Mouse (Mus musculus) forebrain, embryonic 11.5 days (tissue): ENCODE data around the gene Rtel1. TPM values are rescaled to one million over a fixed set of nuclear protein-coding genes. Genes with fewer than 3 reads are reported as not detected.

Source experiments
- ATAC-seq: fragments of 200-750 bp; cut with Nextera tagmentation; replicated peaks from 2 replicates; pipeline ENCODE4 v1.8.0; 2017; ENCODE audit warnings: moderate TSS enrichment; ENCODE audit not compliant: low FRiP score
- DNase-seq: peaks from one replicate; pipeline ENCODE4 v3.0.0-alpha.2; 2017; ENCODE audit warnings: low spot score
- H3K27ac ChIP-seq: fragments of 300-500 bp; sonication (generic); 2 replicates; pipeline ENCODE4 v1.5.1; 2014; ENCODE audit warnings: low read depth, low read length
- H3K27me3 ChIP-seq: fragments of 300-500 bp; sonication (generic); 2 replicates; pipeline ENCODE4 v1.6.1; 2014; ENCODE audit warnings: mild to moderate bottlenecking, low read length, mixed read lengths; ENCODE audit not compliant: control insufficient read depth, insufficient read depth
- H3K36me3 ChIP-seq: fragments of 300-500 bp; sonication (generic); 2 replicates; pipeline ENCODE4 v1.6.1; 2014; ENCODE audit warnings: mild to moderate bottlenecking, low read length, moderate library complexity, mixed read lengths; ENCODE audit not compliant: control insufficient read depth, insufficient read depth
- H3K4me1 ChIP-seq: fragments of 300-500 bp; sonication (generic); replicated peaks from 2 replicates; pipeline ENCODE4 v1.6.1; 2014; ENCODE audit warnings: low read length, mixed read lengths; ENCODE audit not compliant: control insufficient read depth, insufficient read depth
- H3K4me2 ChIP-seq: fragments of 300-500 bp; sonication (generic); 2 replicates; pipeline ENCODE4 v1.6.1; 2014; ENCODE audit warnings: low read depth, mild to moderate bottlenecking, low read length, moderate library complexity, mixed read lengths; ENCODE audit not compliant: severe bottlenecking
- H3K4me3 ChIP-seq: fragments of 300-500 bp; sonication (generic); 2 replicates; pipeline ENCODE4 v1.5.1; 2014; ENCODE audit warnings: low read depth, low read length
- H3K9ac ChIP-seq: fragments of 300-500 bp; sonication (generic); 2 replicates; pipeline ENCODE4 v1.6.1; 2014; ENCODE audit warnings: low read length
- H3K9me3 ChIP-seq: fragments of 300-500 bp; sonication (generic); 2 replicates; pipeline ENCODE4 v1.6.1; 2016; ENCODE audit warnings: low read length, mixed read lengths; ENCODE audit not compliant: control insufficient read depth
- WGBS: fragments of 180-500 bp; shearing (Covaris S2); extraction: QIAGEN DNeasy Blood & Tissue Kit; methylation state at CpG from one replicate; pipeline ENCODE4 v1.1.7; 2014; 5-methylcytosine and 5-hydroxymethylcytosine counted together
- polyA plus RNA-seq: library from polyadenylated mRNA; unstranded; fragments of >200 nt; fragmentation: Nextera tagmentation; extraction: Ambion mirVana; gene quantifications from 2 replicates; pipeline ENCODE4 v1.2.1, GENCODE M21; 2014

Gene Rtel1
- polyA plus RNA-seq, 1 experiment from 2014 or later: 68.3 TPM

DNA sequence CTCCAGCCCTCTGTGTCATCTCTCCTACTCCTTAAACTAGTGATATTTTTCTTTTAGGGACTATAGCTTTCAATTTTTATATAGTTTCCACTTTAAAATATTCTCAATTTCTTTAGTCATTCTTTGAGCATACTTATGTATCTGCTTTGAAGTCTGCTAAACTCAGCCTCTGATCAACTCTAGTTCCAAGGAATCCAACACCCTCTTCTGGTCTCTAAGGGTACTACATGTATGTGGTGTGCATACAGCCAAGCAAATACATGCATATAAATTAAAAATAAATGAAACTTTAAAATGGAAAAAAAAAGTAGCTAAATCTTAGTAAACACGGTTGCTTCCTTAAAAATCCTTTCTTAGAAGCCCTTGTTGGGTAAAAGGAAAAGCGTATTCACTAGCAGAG, 56.2 kb downstream of the Rtel1 start:
- 94% methylated on average over 2 of the region's 2 CpGs for WGBS
- Histone ChIP-seq H3K9ac (no peak overlapping the region), H3K36me3 (peaks cover 4% of the 10 kb centered on the region), H3K4me1 (no peaks in the 10 kb centered on the region), H3K4me2 (no peak overlapping the region), H3K27ac (no peak overlapping the region), H3K9me3 (no peaks in the 10 kb centered on the region), H3K4me3 (no peak overlapping the region), H3K27me3 (no peaks in the 10 kb centered on the region)
- no peak for ATAC-seq
- DNase-seq: no peak

DNA sequence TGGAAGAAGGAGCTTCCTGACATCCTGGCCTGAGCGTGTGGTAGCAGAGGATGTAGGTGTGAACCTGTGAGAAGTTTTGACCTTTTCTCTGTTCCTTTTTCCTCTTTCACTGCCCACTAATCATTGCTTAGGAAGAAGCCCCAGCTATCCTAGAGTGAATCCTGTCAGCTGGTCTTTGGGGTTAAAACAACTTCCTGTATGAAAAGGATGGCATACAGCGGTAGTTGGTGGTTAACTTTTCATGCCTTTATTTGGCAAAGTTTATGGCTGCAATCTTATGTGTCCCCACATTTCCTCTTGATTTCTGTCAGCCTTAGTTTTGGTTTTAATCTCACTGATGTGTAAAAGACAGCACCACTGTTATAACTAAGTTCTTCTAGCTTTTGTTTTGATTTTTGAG, 57.7 kb downstream of the Rtel1 start:
- no peak for ATAC-seq
- H3K27ac ChIP-seq: no peak overlapping the region
- 86% methylated on average over 2 of the region's 2 CpGs for WGBS
- H3K36me3 ChIP-seq: peaks cover 4% of the 10 kb centered on the region
- no peak overlapping the region for H3K4me3 ChIP-seq
- no peak overlapping the region for H3K9ac ChIP-seq
- no peaks in the 10 kb centered on the region for H3K9me3 ChIP-seq
- H3K4me2 ChIP-seq: no peak overlapping the region
- DNase-seq: no peak
- no peaks in the 10 kb centered on the region for H3K4me1 ChIP-seq
- H3K27me3 ChIP-seq: no peaks in the 10 kb centered on the region

DNA sequence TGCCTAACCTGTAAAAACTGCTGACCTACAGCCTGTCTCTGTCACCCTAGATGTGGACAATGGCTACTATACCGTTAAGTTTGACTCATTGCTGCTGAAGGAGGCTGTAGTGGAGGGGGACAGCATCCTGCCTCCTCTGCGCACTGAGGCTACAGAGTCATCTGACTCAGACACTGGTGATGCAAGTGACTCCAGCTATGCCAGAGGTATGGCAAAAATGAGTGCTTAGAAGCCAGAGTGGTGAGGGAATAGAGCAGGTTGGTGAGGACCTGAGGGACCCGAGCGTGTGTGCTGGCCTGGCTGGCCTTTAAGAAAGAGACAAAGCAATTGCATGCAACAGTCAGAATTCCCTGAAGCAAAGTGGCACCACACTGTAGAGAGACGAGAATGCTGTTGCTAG, 59.2 kb downstream of the Rtel1 start:
- WGBS: 96% methylated on average over 5 of the region's 5 CpGs
- H3K9ac ChIP-seq: no peak overlapping the region
- no peaks in the 10 kb centered on the region for H3K4me1 ChIP-seq
- H3K36me3 ChIP-seq: peaks cover 8% of the 10 kb centered on the region
- H3K27me3 ChIP-seq: no peaks in the 10 kb centered on the region
- no peak overlapping the region for H3K4me2 ChIP-seq
- H3K9me3 ChIP-seq: no peaks in the 10 kb centered on the region
- H3K4me3 ChIP-seq: no peak overlapping the region
- ATAC-seq: no peak
- no peak for DNase-seq
- no peak overlapping the region for H3K27ac ChIP-seq

DNA sequence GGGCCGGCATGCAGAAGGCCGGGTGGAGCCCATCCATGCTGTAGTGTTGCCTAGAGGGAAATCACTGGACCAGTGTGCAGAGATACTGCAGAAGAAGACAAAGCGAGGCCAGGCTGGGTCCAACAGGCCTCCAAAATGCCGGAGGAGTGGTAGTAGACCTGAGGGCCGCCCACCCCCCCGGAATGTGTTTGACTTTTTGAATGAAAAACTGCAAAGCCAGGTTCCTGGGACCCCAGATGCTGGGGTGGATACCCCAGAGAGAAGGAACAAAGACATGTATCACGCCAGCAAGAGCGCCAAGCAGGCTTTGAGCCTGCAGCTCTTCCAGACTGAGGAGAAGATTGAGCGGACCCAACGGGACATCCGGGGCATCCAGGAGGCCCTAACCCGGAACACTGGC, 60.2 kb downstream of the Rtel1 start, which contains the start of gene Lime1:
Gene Lime1, plus strand, starts transcription at position 301 of the 400 bp plus-strand sequence.
- ATAC-seq (no peak), DNase-seq (no peak)
- Histone ChIP-seq H3K9ac (no peak within 1 kb of the TSS), H3K9me3 (no peaks in the 10 kb centered on the region), H3K36me3 (peaks cover 8% of the 10 kb centered on the region), H3K27me3 (no peaks in the 10 kb centered on the region), H3K27ac (no peak within 1 kb of the TSS), H3K4me2 (no peak within 1 kb of the TSS), H3K4me1 (no peaks in the 10 kb centered on the region), H3K4me3 (no peak within 1 kb of the TSS)
- WGBS: 93% methylated on average over 12 of the region's 12 CpGs

DNA sequence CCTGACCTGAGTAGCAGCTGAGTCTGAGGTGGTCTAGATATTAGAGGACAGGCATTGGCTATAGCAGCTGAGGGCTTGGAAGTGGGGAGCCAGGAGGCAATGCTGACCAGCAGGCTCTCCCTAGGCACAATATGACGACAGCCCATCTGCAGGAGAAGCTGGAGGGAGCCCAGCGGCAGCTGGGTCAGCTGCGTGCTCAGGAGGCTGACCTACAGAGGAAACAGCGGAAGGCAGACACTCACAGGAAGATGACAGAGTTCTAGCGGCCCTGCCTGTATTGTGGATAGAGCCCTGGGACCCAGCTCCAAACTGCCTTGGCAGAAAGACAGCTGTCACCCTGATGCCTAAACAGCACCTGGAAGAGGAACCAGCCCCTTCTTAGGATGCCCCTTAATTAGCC, 60.7 kb downstream of the Rtel1 start:
- no peak overlapping the region for H3K27ac ChIP-seq
- no peak for DNase-seq
- no peaks in the 10 kb centered on the region for H3K27me3 ChIP-seq
- no peak overlapping the region for H3K9ac ChIP-seq
- no peak for ATAC-seq
- no peaks in the 10 kb centered on the region for H3K4me1 ChIP-seq
- peaks cover 8% of the 10 kb centered on the region for H3K36me3 ChIP-seq
- no peak overlapping the region for H3K4me3 ChIP-seq
- WGBS: 91% methylated on average over 5 of the region's 5 CpGs
- no peaks in the 10 kb centered on the region for H3K9me3 ChIP-seq
- H3K4me2 ChIP-seq: no peak overlapping the region

DNA sequence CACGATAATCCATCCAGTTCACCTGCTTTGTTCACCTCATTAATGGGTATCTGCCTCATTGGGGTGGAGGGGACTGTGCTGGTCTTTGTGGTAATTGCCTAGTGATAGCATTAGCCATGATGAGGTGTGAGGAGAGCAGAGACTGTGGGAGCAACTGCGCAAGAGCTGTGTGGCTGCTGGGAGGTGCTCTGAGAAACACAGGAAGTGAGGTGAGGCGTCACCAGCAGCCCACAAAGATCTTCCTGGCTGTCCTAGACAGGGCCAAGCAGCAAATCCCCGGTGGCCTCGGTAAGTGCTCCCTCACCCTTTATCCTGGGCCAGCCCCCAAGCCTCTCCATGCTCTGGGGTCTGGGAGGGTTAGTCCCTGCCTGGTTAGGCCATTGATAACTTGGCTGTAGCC, 61.6 kb downstream of the Rtel1 start:
- WGBS: 97% methylated on average over 5 of the region's 5 CpGs
- peaks cover 8% of the 10 kb centered on the region for H3K36me3 ChIP-seq
- no peak overlapping the region for H3K9ac ChIP-seq
- no peaks in the 10 kb centered on the region for H3K9me3 ChIP-seq
- no peaks in the 10 kb centered on the region for H3K27me3 ChIP-seq
- no peak overlapping the region for H3K4me2 ChIP-seq
- ATAC-seq: no peak
- DNase-seq: no peak
- H3K4me3 ChIP-seq: no peak overlapping the region
- H3K4me1 ChIP-seq: no peaks in the 10 kb centered on the region
- no peak overlapping the region for H3K27ac ChIP-seq

DNA sequence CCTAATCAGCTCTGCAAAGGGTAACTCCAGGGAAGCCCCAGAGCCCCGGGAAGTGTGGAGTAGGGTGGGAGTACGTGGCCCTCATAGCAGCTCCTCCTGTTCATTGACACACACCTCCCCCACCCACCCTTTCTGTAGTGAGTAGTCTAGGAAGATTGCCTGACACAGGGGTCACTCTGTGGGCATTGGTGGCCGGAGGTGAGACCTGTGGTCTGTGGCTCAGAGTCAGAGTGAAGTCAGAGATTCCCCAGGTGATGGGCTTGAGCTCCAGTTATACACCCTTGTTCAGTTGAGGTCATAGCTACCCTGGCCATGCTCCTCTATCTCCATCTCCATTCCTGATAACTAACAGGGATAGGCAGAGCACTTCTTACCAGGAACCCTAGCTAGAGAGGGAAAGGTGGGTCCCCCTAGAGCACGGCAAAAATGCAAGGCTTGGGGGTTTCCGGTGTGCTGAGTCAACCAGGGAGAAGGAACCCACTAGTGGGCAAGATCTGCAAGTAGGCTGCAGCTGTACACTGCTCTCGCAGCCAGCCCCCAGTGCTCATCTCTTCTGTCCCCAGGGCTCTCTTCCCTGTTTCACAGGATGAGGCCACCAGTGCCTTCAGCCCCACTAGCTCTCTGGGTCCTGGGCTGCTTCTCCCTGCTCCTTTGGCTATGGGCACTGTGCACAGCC, 62.2 kb downstream of the Rtel1 start:
- DNase-seq: no peak
- Histone ChIP-seq H3K9ac (no peak overlapping the region), H3K4me2 (no peak overlapping the region), H3K27ac (no peak overlapping the region), H3K4me1 (no peaks in the 10 kb centered on the region), H3K9me3 (no peaks in the 10 kb centered on the region), H3K36me3 (peaks cover 8% of the 10 kb centered on the region), H3K27me3 (no peaks in the 10 kb centered on the region), H3K4me3 (no peak overlapping the region)
- no peak for ATAC-seq
- 98% methylated on average over 6 of the region's 6 CpGs for WGBS

DNA sequence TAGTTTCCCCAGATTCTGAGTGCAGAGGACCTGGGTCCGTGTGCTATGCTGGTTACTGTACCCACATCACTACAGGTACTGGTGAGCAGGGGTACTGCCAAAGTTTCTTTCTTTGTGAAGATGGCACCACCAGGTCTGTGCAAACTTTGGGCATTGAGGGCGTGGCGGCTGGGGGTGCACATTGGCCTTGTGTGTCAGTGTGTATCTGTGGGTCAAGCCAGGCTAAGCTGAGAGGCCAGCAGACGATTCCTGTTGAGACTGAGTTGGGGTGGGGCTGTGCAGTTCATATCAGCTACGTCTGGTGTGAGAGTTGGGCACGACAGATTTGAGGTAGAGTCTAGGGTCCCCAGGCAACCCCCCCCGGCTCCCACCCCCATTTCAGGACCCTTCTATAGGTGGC, 64.9 kb downstream of the Rtel1 start:
- H3K9ac ChIP-seq: no peak overlapping the region
- no peaks in the 10 kb centered on the region for H3K27me3 ChIP-seq
- ATAC-seq (no peak), DNase-seq (no peak)
- peaks cover 4% of the 10 kb centered on the region for H3K36me3 ChIP-seq
- WGBS: 88% methylated on average over 7 of the region's 7 CpGs
- no peak overlapping the region for H3K27ac ChIP-seq
- H3K4me2 ChIP-seq: no peak overlapping the region
- H3K9me3 ChIP-seq: no peaks in the 10 kb centered on the region
- H3K4me1 ChIP-seq: no peaks in the 10 kb centered on the region
- no peak overlapping the region for H3K4me3 ChIP-seq

DNA sequence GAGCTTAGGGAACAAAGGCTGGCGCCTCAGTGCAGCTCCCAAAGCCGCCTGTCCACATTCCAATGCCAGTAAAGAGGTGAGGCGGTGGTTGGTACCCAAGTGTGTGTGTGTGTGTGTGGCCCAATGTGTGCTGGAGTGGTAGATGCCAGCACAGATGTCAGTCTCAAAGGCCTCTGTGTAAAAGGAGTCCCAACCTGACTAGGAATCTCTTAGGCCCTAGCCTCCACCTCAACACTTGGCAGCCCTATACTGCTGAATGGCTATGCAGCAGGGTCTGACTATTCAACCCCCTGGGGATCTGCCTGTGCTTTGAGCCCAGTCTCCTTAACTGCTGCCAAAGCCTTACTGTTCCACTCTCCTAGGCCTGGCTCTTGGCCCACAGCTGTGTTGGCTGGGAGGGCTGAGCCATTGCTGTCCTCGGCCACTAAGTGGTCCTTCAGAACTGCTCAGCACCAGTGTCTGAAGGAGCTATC, 65.4 kb downstream of the Rtel1 start:
- Histone ChIP-seq H3K27me3 (no peaks in the 10 kb centered on the region), H3K4me2 (no peak overlapping the region), H3K4me3 (no peak overlapping the region), H3K36me3 (peaks cover 4% of the 10 kb centered on the region), H3K27ac (no peak overlapping the region), H3K9me3 (no peaks in the 10 kb centered on the region), H3K9ac (no peak overlapping the region), H3K4me1 (no peaks in the 10 kb centered on the region)
- DNase-seq (no peak), ATAC-seq (no peak; the same call in 1 of the 2 replicates)
- WGBS: 87% methylated on average over 4 of the region's 4 CpGs
